Mouse (Mus musculus): Measurements from ENCODE around the gene Gm14685.
A peak's percentile ranks its signal among the peaks of the same experiment; 100 is the strongest.
"Not testable (repeated sequence)": the region's sequence is repeated elsewhere in the genome, so short reads cannot be mapped to it uniquely, and the experiment has no call there.

Gm14685 gene

DNA sequence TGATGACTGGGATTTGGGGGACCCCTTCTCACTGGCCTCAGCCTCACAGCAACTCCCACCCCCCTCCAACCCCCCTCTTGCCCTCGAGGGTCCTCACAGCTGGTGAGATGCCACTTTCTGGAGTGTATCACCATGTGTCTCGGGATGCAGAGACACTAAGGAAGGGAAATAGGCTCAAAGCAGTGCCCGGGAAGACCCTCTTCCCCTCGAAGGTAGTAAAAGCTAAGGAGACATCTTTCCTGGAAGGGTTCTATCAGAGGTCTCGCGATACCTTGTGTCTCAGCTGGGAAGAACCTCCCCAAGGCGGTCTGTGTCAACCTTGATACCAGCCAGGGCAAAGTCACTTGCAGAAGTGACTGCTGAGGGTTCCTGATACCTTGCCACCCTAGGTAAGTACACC is at the start of gene Gm14685:
Gm14685 (plus strand) TSS at position 301 of the 400 bp plus-strand sequence.
- DNase-seq: not testable (repeated sequence)

DNA sequence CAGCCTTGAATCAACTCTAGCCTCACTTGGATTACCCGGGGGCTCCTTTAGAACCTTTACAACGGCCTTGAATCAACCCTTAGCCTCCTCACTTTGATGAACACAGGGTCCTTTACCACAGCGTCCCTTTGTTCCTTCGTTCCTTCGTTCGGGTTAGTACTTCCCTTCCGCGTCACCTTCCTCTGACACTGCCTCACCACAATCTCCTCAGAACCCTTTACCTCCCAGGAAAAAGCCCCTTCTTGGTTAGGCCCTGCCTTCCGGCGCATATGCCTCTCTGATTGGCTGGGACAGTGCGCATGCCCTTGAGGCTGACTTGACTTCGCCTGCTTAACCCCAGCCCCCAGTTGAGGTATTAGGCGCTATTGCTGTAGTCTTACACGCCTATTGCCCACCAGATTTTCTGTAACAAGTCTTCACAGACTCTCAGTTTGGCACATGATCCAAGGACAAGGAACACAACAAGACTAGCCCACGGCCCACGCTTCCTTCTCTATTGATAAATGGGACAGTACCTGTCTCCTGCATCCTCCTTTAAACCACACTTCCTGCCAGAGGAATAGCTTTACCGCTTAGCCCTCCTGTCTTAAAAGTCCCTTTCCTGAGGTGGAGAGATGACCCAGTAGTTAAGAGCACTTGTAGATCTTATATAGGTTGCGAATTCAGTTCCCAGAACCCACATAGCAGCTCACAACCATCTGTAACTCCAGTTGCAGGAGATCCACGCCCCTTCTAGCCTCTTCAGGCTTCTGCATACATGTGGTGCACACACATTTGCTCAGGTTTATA is 34.4 kb upstream of the Gm14685 start, which contains the start of gene Xlr4a:
Xlr4a (minus strand) TSS at position 212 of the 789 bp plus-strand sequence.
- peak; percentile 47 for DNase-seq

DNA sequence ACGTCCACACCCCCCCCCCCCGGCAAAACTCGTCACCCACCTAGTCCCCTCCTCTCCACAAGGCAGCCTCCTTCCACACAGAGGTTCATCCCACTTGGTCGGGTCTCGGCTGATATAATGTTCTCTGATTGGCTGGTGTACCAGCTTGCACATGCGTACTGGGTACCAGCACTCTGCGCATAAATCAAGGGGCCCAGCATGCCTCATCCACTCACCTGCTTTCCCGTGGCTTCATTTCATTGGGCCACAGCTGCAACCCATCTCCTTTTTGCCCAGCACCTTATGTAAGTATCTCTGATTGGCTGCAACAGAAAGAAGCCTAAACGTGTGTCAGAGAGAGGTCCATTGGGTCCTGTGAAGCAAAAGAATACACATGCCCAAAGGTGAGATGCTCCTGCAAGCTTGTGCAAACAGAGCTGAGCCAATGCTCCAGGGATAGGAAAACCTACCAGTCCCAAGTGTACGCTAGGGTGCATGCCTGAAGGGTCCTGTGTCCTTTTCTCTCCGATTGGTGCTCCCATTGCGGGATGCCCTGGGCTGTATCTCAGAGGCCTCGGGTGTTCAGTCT is 19.8 kb upstream of the Gm14685 start, which contains the start of gene Xlr3a:
Xlr3a (minus strand) TSS at position 155 of the 568 bp plus-strand sequence.
- not testable (repeated sequence) for DNase-seq

DNA sequence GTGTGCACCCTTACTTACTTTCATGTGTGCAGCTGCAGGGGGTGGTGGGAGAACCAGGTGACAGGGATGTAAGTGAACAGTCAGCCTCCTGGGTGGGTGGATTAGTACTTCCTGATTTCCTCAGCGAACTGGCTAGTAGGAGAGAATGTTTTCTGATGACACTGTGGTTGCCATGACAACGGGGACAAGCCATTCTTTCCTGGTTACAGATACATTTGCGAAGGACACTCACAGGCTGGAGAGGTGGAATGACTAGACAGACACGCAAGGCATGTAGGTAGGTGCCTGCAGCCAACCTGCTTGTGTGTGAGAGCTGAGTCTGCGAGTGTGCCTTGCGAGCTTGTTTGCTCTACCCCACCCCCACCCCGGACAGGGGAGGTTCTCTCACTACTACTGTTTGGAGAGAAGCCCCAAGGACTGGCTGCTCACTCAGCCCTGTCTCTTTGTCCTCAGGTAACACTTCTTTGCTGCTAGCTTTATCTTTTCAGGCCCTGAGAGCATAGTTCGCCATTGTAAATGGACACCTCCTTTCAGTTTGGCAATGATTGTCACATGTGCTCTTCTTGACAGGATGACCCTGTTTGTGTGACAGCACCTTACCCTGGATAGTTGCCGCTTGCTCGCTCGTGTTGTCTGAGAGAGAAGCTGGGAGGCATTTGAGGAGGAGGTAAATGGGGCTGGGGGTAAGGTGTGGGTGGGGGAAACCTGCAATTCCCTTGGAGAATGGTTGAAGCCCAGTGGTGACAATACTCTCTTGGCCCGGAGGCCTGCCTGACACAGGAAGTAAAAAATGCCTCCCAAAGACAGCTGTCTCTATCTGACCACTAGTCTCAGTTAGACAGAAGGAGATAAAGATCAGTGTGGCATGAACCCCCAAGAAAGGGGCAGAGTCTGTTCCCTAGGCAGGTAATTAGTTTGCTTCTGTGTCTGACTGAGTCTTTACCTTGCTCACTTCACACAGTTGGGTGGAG is 6.3 kb downstream of the Gm14685 start:
- not testable (repeated sequence) for DNase-seq

DNA sequence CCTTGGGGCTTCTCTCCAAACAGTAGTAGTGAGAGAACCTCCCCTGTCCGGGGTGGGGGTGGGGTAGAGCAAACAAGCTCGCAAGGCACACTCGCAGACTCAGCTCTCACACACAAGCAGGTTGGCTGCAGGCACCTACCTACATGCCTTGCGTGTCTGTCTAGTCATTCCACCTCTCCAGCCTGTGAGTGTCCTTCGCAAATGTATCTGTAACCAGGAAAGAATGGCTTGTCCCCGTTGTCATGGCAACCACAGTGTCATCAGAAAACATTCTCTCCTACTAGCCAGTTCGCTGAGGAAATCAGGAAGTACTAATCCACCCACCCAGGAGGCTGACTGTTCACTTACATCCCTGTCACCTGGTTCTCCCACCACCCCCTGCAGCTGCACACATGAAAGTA is 26.4 kb downstream of the Gm14685 start:
- not testable (repeated sequence) for DNase-seq

DNA sequence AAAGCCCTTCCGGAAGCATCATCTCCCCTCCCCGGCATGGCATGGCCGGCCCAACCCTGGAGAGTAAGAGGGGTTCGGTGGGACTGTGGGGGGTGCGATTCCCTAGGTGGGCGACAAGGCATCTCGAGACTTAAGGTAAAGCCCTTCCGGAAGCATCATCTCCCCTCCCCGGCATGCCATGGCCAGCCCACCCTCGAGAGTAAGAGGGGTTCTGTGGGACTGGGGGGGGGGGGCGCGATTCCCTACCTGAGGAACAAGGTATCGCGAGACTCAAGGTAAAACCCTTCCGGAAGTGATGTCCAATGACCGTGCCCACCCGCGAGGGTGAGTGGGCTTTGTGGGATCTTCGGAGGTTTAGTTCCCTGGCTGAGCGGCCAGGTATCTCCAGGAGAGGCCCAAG is 31.6 kb downstream of the Gm14685 start, which contains the start of gene Xlr5b:
Xlr5b (plus strand) TSS at position 301 of the 400 bp plus-strand sequence.
- not testable (repeated sequence) for DNase-seq

DNA sequence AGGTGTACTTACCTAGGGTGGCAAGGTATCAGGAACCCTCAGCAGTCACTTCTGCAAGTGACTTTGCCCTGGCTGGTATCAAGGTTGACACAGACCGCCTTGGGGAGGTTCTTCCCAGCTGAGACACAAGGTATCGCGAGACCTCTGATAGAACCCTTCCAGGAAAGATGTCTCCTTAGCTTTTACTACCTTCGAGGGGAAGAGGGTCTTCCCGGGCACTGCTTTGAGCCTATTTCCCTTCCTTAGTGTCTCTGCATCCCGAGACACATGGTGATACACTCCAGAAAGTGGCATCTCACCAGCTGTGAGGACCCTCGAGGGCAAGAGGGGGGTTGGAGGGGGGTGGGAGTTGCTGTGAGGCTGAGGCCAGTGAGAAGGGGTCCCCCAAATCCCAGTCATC is 32.5 kb downstream of the Gm14685 start, which contains the start of gene DXBay18:
DXBay18 (minus strand) TSS at position 101 of the 400 bp plus-strand sequence.
- not testable (repeated sequence) for DNase-seq

DNA sequence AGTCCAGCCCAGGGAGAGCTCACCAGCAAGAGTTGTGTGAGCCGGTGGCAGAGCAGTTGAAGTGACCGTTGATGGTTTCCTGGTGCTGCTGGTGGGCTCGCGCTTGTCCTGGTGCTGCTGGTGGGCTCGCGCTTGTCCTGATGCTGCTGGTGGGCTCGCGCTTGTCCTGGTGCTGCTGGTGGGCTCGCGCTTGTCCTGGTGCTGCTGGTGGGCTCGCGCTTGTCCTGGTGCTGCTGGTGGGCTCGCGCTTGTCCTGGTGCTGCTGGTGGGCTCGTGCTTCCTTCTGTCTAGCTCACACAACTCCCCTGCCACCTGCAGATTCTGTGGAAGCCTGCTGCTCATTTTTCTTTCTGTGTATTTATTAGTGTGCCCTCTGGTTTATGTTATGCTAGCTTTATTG is 60.0 kb downstream of the Gm14685 start, which contains the start of gene Spin2d:
Spin2d (minus strand) TSS at position 101 of the 400 bp plus-strand sequence.
- DNase-seq: not testable (repeated sequence)

Data from thymus, postnatal 25 days (tissue).